Mouse (Mus musculus) gastrocnemius, postnatal 14 days (tissue): ENCODE results near the gene Mtf1. TPM values are rescaled to one million over a fixed set of nuclear protein-coding genes. Genes with fewer than 3 reads are reported as not detected.

Experiments
- DNase-seq: peaks from one replicate; pipeline ENCODE4 v3.0.0; 2021; ENCODE audit warnings: mixed read lengths
- intact Hi-C: fragments of 180-260 bp; cut with DNase I; formaldehyde crosslinking; loops from one replicate; pipeline ENCODE4 v1.15.1; 2025; ENCODE audit warnings: low total_unique reads
- total RNA-seq, 2 experiments: library from RNA; stranded (reverse); gene quantifications; 2 replicates each; pipeline ENCODE4 v1.2.3; 2021

The Mtf1 gene
- total RNA-seq, 2 experiments from 2014 or later, result 8.0 to 10.7 TPM

GRCm38 (mm10) chr4:124898428-124898827 lies 96.5 kb downstream of the Mtf1 start:
- intact Hi-C loops, result no loop called here
- DNase-seq, result no peak

Other genes starting within 250 kb of the Mtf1 start
- gene 3100002H09Rik, start 191.3 kb upstream of the Mtf1 start, total RNA-seq, result not detected
- 1 to 10 TPM; 1.3 to 2.2 TPM for gene Pou3f1, start 145.3 kb upstream of the Mtf1 start, total RNA-seq
- gene Utp11, start 108.5 kb upstream of the Mtf1 start, total RNA-seq, result 10 to 100 TPM; 16.5 to 20.4 TPM
- gene Fhl3, start 101.4 kb upstream of the Mtf1 start, total RNA-seq, result 100 to 1,000 TPM in 1 of 2 experiments, 10 to 100 TPM in 1; 77.5 to 112 TPM
- gene Sf3a3, start 87.3 kb upstream of the Mtf1 start, total RNA-seq, result 10 to 100 TPM; 14.7 to 17.4 TPM
- gene Inpp5b, start 60.3 kb upstream of the Mtf1 start, total RNA-seq, result 1 to 10 TPM; 8.7 to 9.4 TPM
- gene Yrdc, start 48.6 kb downstream of the Mtf1 start, total RNA-seq, result 1 to 10 TPM; 7.9 to 8.4 TPM
- 10 to 100 TPM; 20.2 to 21.4 TPM for gene 1110065P20Rik, start 49.1 kb downstream of the Mtf1 start, total RNA-seq
- under 1 TPM; 0.16 TPM for gene Maneal, start 60.1 kb downstream of the Mtf1 start, total RNA-seq
- not detected for gene Epha10, start 78.8 kb downstream of the Mtf1 start, total RNA-seq
- gene 9930104L06Rik, start 134.9 kb downstream of the Mtf1 start, total RNA-seq, result 1 to 10 TPM; 5.9 to 7.3 TPM
- 1 to 10 TPM; 3.8 to 4.0 TPM for gene Cdca8, start 137.2 kb downstream of the Mtf1 start, total RNA-seq
- gene Rspo1, start 184.3 kb downstream of the Mtf1 start, total RNA-seq, result under 1 TPM in 1 of 2 experiments, not detected in 1; 0.33 TPM
- gene Gnl2, start 214.5 kb downstream of the Mtf1 start, total RNA-seq, result 10 to 100 TPM; 27.2 to 29.3 TPM